Mouse (Mus musculus) liver, embryonic 11.5 days (tissue): Measurements from ENCODE around the gene Tmem25. TPM values are rescaled to one million over a fixed set of nuclear protein-coding genes. Genes with fewer than 3 reads are reported as not detected.
A peak's percentile ranks its signal among the peaks of the same experiment; 100 is the strongest.
"Not testable (repeated sequence)": the region's sequence is repeated elsewhere in the genome, so short reads cannot be mapped to it uniquely, and the experiment has no call there.

Experiments used
- ATAC-seq: fragments of 200-750 bp; cut with Nextera tagmentation; replicated peaks from 2 replicates; pipeline ENCODE4 v1.8.0; 2017; ENCODE audit warnings: moderate number of reproducible peaks, mild to moderate bottlenecking, moderate TSS enrichment, moderate library complexity; ENCODE audit not compliant: low FRiP score
- DNase-seq: peaks from one replicate; pipeline ENCODE4 v3.0.0-alpha.2; 2017; ENCODE audit warnings: low spot score
- H3K27ac ChIP-seq: fragments of 300-500 bp; sonication (generic); 2 replicates; pipeline ENCODE4 v1.5.1; 2014; ENCODE audit warnings: mild to moderate bottlenecking, low read depth, low read length, control low read depth
- H3K27me3 ChIP-seq: fragments of 300-500 bp; sonication (generic); replicated peaks from 2 replicates; pipeline ENCODE4 v1.6.1; 2014; ENCODE audit warnings: low read length, mixed read lengths; ENCODE audit not compliant: control insufficient read depth, insufficient read depth
- H3K36me3 ChIP-seq: fragments of 300-500 bp; sonication (generic); 2 replicates; pipeline ENCODE4 v1.6.1; 2014; ENCODE audit warnings: mild to moderate bottlenecking, low read length, moderate library complexity, mixed read lengths; ENCODE audit not compliant: control insufficient read depth, insufficient read depth
- H3K4me1 ChIP-seq: fragments of 300-500 bp; sonication (generic); replicated peaks from 2 replicates; pipeline ENCODE4 v1.6.1; 2014; ENCODE audit warnings: low read length, mixed read lengths; ENCODE audit not compliant: control insufficient read depth, insufficient read depth
- H3K4me2 ChIP-seq: fragments of 300-500 bp; sonication (generic); 2 replicates; pipeline ENCODE4 v1.6.1; 2014; ENCODE audit warnings: mild to moderate bottlenecking, control low read depth, moderate library complexity
- H3K4me3 ChIP-seq: fragments of 300-500 bp; sonication (generic); 2 replicates; pipeline ENCODE4 v1.5.1; 2014; ENCODE audit warnings: low read depth, low read length, control low read depth
- H3K9ac ChIP-seq: fragments of 300-500 bp; sonication (generic); 2 replicates; pipeline ENCODE4 v1.6.1; 2014; ENCODE audit warnings: low read depth, low read length, control low read depth
- H3K9me3 ChIP-seq: fragments of 300-500 bp; sonication (generic); 2 replicates; pipeline ENCODE4 v1.6.1; 2016; ENCODE audit warnings: low read length, inconsistent platforms, mixed read lengths; ENCODE audit not compliant: control insufficient read depth
- WGBS: fragments of 180-500 bp; shearing (Covaris S2); extraction: QIAGEN DNeasy Blood & Tissue Kit; methylation state at CpG from one replicate; pipeline ENCODE4 v1.1.7; 2014; 5-methylcytosine and 5-hydroxymethylcytosine counted together
- polyA plus RNA-seq: library from polyadenylated mRNA; unstranded; fragments of >200 nt; fragmentation: Nextera tagmentation; extraction: Ambion mirVana; gene quantifications from 2 replicates; pipeline ENCODE4 v1.2.1, GENCODE M21; 2014

Gene Tmem25
- polyA plus RNA-seq, 1 experiment from 2014 or later = 1.2 TPM

GRCm38 (mm10) chr9:44768029-44768394 is 31.1 kb downstream of the Tmem25 start:
- peak overlapping the region; percentile 84 for H3K4me2 ChIP-seq
- H3K9ac ChIP-seq = peak overlapping the region; percentile 55; the same call in 1 of the 2 replicates
- not testable (repeated sequence) for H3K9me3 ChIP-seq, DNase-seq, H3K27me3 ChIP-seq, H3K36me3 ChIP-seq, ATAC-seq
- peaks cover 16% of the 10 kb centered on the region for H3K4me1 ChIP-seq
- H3K27ac ChIP-seq = peak overlapping the region; percentile 96; the same call in 1 of the 2 replicates
- WGBS = 41% methylated on average over 7 of the region's 9 CpGs
- H3K4me3 ChIP-seq = peak overlapping the region; percentile 95

- Histone ChIP-seq H3K4me3 (peak within 1 kb of the TSS; percentile 95), H3K27ac (peak within 1 kb of the TSS; percentile 96), H3K27me3 (no peaks in the 10 kb centered on the region), H3K9ac (peak within 1 kb of the TSS; percentile 97), H3K36me3 (no peaks in the 10 kb centered on the region), H3K4me1 (peaks cover 15% of the 10 kb centered on the region), H3K9me3 (no peaks in the 10 kb centered on the region), H3K4me2 (peak within 1 kb of the TSS; percentile 84)
- ATAC-seq = peak; percentile 81
- peak; percentile 84 for DNase-seq
- WGBS = under 1% methylated on average over 82 of the region's 82 CpGs
Measured at GRCm38 (mm10) chr9:44767101-44768028, 31.7 kb downstream of the Tmem25 start, which contains the start of the genes Arcn1 and Ift46. TSS of gene Arcn1 (minus strand) at chr9:44767845. TSS of gene Ift46 (plus strand) at chr9:44767908.

GRCm38 (mm10) chr9:44760873-44761272 is 38.2 kb downstream of the Tmem25 start:
- Histone ChIP-seq H3K4me3 (no peak overlapping the region), H3K4me1 (peaks cover 9% of the 10 kb centered on the region; the same call in 1 of the 2 replicates), H3K27me3 (no peaks in the 10 kb centered on the region), H3K27ac (no peak overlapping the region), H3K9me3 (no peaks in the 10 kb centered on the region), H3K4me2 (no peak overlapping the region), H3K36me3 (peaks cover 19% of the 10 kb centered on the region; the same call in 1 of the 2 replicates), H3K9ac (no peak overlapping the region)
- no peak for DNase-seq
- no peak for ATAC-seq
- 86% methylated on average over 2 of the region's 2 CpGs for WGBS

- Histone ChIP-seq H3K9me3 (no peaks in the 10 kb centered on the region), H3K4me2 (no peak overlapping the region), H3K36me3 (peaks cover 61% of the 10 kb centered on the region), H3K9ac (no peak overlapping the region), H3K4me3 (no peak overlapping the region), H3K4me1 (no peaks in the 10 kb centered on the region), H3K27me3 (no peaks in the 10 kb centered on the region), H3K27ac (no peak overlapping the region)
- ATAC-seq = no peak
- DNase-seq = no peak
- 94% methylated on average over 7 of the region's 7 CpGs for WGBS
Measured at GRCm38 (mm10) chr9:44748473-44748872, 50.6 kb downstream of the Tmem25 start.

GRCm38 (mm10) chr9:44747341-44747740 is 51.8 kb downstream of the Tmem25 start:
- no peak overlapping the region for H3K27ac ChIP-seq
- peaks cover 62% of the 10 kb centered on the region for H3K36me3 ChIP-seq
- no peak overlapping the region for H3K9ac ChIP-seq
- H3K27me3 ChIP-seq = no peaks in the 10 kb centered on the region
- no peak overlapping the region for H3K4me2 ChIP-seq
- H3K9me3 ChIP-seq = no peaks in the 10 kb centered on the region
- WGBS = 92% methylated on average over 3 of the region's 3 CpGs
- DNase-seq (no peak), ATAC-seq (no peak)
- H3K4me3 ChIP-seq = no peak overlapping the region
- no peaks in the 10 kb centered on the region for H3K4me1 ChIP-seq

- H3K9me3 ChIP-seq = no peaks in the 10 kb centered on the region
- H3K9ac ChIP-seq = no peak overlapping the region
- H3K4me2 ChIP-seq = no peak overlapping the region
- H3K4me3 ChIP-seq = no peak overlapping the region
- ATAC-seq = no peak
- DNase-seq = no peak
- H3K36me3 ChIP-seq = peaks cover 60% of the 10 kb centered on the region
- H3K27ac ChIP-seq = no peak overlapping the region
- no peaks in the 10 kb centered on the region for H3K4me1 ChIP-seq
- H3K27me3 ChIP-seq = no peaks in the 10 kb centered on the region
- 91% methylated on average over 3 of the region's 3 CpGs for WGBS
Measured at GRCm38 (mm10) chr9:44746666-44747065, 52.4 kb downstream of the Tmem25 start.

- WGBS = 91% methylated on average over 7 of the region's 7 CpGs
- no peak overlapping the region for H3K4me2 ChIP-seq
- H3K9ac ChIP-seq = no peak overlapping the region
- H3K9me3 ChIP-seq = no peaks in the 10 kb centered on the region
- no peaks in the 10 kb centered on the region for H3K27me3 ChIP-seq
- H3K27ac ChIP-seq = no peak overlapping the region
- DNase-seq (no peak), ATAC-seq (no peak)
- peaks cover 53% of the 10 kb centered on the region for H3K36me3 ChIP-seq
- H3K4me1 ChIP-seq = no peaks in the 10 kb centered on the region
- H3K4me3 ChIP-seq = no peak overlapping the region
Measured at GRCm38 (mm10) chr9:44745371-44745770, 53.7 kb downstream of the Tmem25 start.
